Mouse (Mus musculus): ENCODE results near the gene Olfr311. TPM values are rescaled to one million over a fixed set of nuclear protein-coding genes. Genes with fewer than 3 reads are reported as not detected.

Olfr311 gene
- polyA plus RNA-seq, 1 experiment from 2014 or later, result 0.08 TPM

Other genes with a start within 250 kb of the Olfr311 start
- not detected in 2 replicates for gene Olfr324, start 244.1 kb upstream of the Olfr311 start, polyA plus RNA-seq (2014; fragmentation: Nextera tagmentation; extraction: Ambion mirVana)
- not detected in 2 replicates for gene 2210407C18Rik, start 223.2 kb upstream of the Olfr311 start, polyA plus RNA-seq (2014; fragmentation: Nextera tagmentation; extraction: Ambion mirVana)
- not detected in 2 replicates for gene Olfr323, start 208.8 kb upstream of the Olfr311 start, polyA plus RNA-seq (2014; fragmentation: Nextera tagmentation; extraction: Ambion mirVana)
- gene Trim58, start 198.8 kb upstream of the Olfr311 start, polyA plus RNA-seq (2014; fragmentation: Nextera tagmentation; extraction: Ambion mirVana), result 0.07 and 0.09 TPM in 2 replicates
- gene Olfr322, start 180.5 kb upstream of the Olfr311 start, polyA plus RNA-seq (2014; fragmentation: Nextera tagmentation; extraction: Ambion mirVana), result not detected in 2 replicates
- gene Olfr320, start 158.2 kb upstream of the Olfr311 start, polyA plus RNA-seq (2014; fragmentation: Nextera tagmentation; extraction: Ambion mirVana), result not detected in 2 replicates
- 0.33 TPM in 1 of 2 replicates, not detected in the other for gene Olfr319, start 140.1 kb upstream of the Olfr311 start, polyA plus RNA-seq (2014; fragmentation: Nextera tagmentation; extraction: Ambion mirVana)
- not detected in 2 replicates for gene Olfr318, start 115.2 kb upstream of the Olfr311 start, polyA plus RNA-seq (2014; fragmentation: Nextera tagmentation; extraction: Ambion mirVana)
- gene Olfr317, start 100.0 kb upstream of the Olfr311 start, polyA plus RNA-seq (2014; fragmentation: Nextera tagmentation; extraction: Ambion mirVana), result not detected in 2 replicates
- gene Olfr316, start 86.5 kb upstream of the Olfr311 start, polyA plus RNA-seq (2014; fragmentation: Nextera tagmentation; extraction: Ambion mirVana), result not detected in 2 replicates
- gene Olfr315, start 66.1 kb upstream of the Olfr311 start, polyA plus RNA-seq (2014; fragmentation: Nextera tagmentation; extraction: Ambion mirVana), result 0.13 TPM in 1 of 2 replicates, not detected in the other
- gene Olfr314, start 56.3 kb upstream of the Olfr311 start, polyA plus RNA-seq (2014; fragmentation: Nextera tagmentation; extraction: Ambion mirVana), result not detected in 2 replicates
- gene Fam183b, start 37.3 kb upstream of the Olfr311 start, polyA plus RNA-seq (2014; fragmentation: Nextera tagmentation; extraction: Ambion mirVana), result 1.7 and 5.7 TPM in 2 replicates
- 0.07 TPM in 1 of 2 replicates, not detected in the other for gene Olfr313, start 24.3 kb upstream of the Olfr311 start, polyA plus RNA-seq (2014; fragmentation: Nextera tagmentation; extraction: Ambion mirVana)
- gene Olfr312, start 10.0 kb upstream of the Olfr311 start, polyA plus RNA-seq (2014; fragmentation: Nextera tagmentation; extraction: Ambion mirVana), result not detected in 2 replicates
- gene Gm12258, start 7.9 kb downstream of the Olfr311 start, polyA plus RNA-seq (2014; fragmentation: Nextera tagmentation; extraction: Ambion mirVana), result 8.3 and 10.2 TPM in 2 replicates
- gene 2810021J22Rik, start 28.0 kb downstream of the Olfr311 start, polyA plus RNA-seq (2014; fragmentation: Nextera tagmentation; extraction: Ambion mirVana), result 6.4 and 6.7 TPM in 2 replicates
- 5.2 and 6.5 TPM in 2 replicates for gene Zfp39, start 65.0 kb downstream of the Olfr311 start, polyA plus RNA-seq (2014; fragmentation: Nextera tagmentation; extraction: Ambion mirVana)
- 0.07 TPM in 1 of 2 replicates, not detected in the other for gene Btnl10, start 78.7 kb downstream of the Olfr311 start, polyA plus RNA-seq (2014; fragmentation: Nextera tagmentation; extraction: Ambion mirVana)
- gene Rnf187, start 99.7 kb downstream of the Olfr311 start, polyA plus RNA-seq (2014; fragmentation: Nextera tagmentation; extraction: Ambion mirVana), result 256 and 271 TPM in 2 replicates
- 14.9 and 20.8 TPM in 2 replicates for gene Hist3h2ba, start 109.7 kb downstream of the Olfr311 start, polyA plus RNA-seq (2014; fragmentation: Nextera tagmentation; extraction: Ambion mirVana)
- 27.6 and 29.7 TPM in 2 replicates for gene Hist3h2a, start 115.4 kb downstream of the Olfr311 start, polyA plus RNA-seq (2014; fragmentation: Nextera tagmentation; extraction: Ambion mirVana)
- 0.41 and 0.51 TPM in 2 replicates for gene Trim17, start 115.4 kb downstream of the Olfr311 start, polyA plus RNA-seq (2014; fragmentation: Nextera tagmentation; extraction: Ambion mirVana)
- 19.2 and 23.0 TPM in 2 replicates for gene Trim11, start 138.8 kb downstream of the Olfr311 start, polyA plus RNA-seq (2014; fragmentation: Nextera tagmentation; extraction: Ambion mirVana)